ENCODE assay signal across 27 mouse cellular contexts in the genomic region with DNA sequence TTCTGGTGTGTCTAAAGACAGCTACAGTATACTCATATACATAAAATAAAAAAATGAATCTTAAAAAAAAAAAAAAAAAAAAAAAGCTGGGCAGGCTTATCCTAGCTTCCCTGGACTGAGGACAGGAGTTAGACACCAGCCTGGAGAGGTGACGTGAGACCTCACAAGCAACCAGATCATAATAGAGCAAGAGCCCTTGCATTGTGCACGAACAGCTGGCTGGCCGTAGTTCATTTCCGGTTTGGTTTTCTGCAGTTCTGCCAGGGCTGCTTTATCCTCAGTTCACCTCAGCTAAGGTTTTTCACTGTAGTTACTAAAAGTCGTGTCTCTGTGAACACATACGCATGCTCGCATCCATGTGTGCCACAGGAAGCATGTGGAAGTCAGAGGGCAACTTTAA. TPM values are rescaled to one million over a fixed set of nuclear protein-coding genes. Genes with fewer than 3 reads are reported as not detected.
DNase-seq lines count a peak whose midpoint lies in the region; ATAC-seq and TF ChIP-seq lines count a peak whose summit lies in the region.
"Had no signal": no experiment of that assay in that cellular context is flagged by ENCODE, and none has a peak within 500 bp of the region (broad histone marks: within the 10 kb centered on the region; RNA-seq: fewer than 3 reads in every experiment).

No protein-coding gene starts in this region.

- in situ Hi-C loops in CH12.LX (cut with MboI; ENCODE audit: low pct_ligation_motif_present, low pct_unique_long_range_greater_than_20kb, low sequenced_read_pairs): no loop called here

- peak overlapping the region; percentile 80; the same call in 1 of the 2 replicates for H3K9ac ChIP-seq in CH12.LX (ENCODE audit: insufficient read depth, low read depth)
- H3K9ac ChIP-seq: embryonic facial prominence, embryonic 12.5 days; forebrain, embryonic 15.5 days; heart, embryonic 15.5 days; hindbrain, embryonic 12.5 days; intestine, embryonic 15.5 days; kidney, embryonic 15.5 days had no signal

- no peak for TF ChIP-seq RAD21 in CH12.LX (IDR thresholded peaks at IDR 0.05; ENCODE audit: low read depth, low read length)

- DNase-seq in gastrocnemius, postnatal 25 days: peak; percentile 16
- no peak for DNase-seq in gastrocnemius, adult 18-20 months (ENCODE audit: low spot score)
- peak; percentile 23 for DNase-seq in heart, postnatal 4 days
- DNase-seq in heart, adult 9 months (ENCODE audit: low spot score in 2 of 2): no peak
- DNase-seq in CH12.LX (ENCODE audit: extremely low read depth): peak; percentile 35
- DNase-seq in kidney, adult 11 months: no peak
- DNase-seq: adrenal gland, postnatal 14 days; B cell, adult 2 months; cerebellum, adult 11-12 months; cerebellum, adult 9-10 months; cerebellum, postnatal 25 days; heart, postnatal 36 days; kidney, adult 2 months had no signal

- H3K9me3 ChIP-seq in CH12.LX (replicated peaks; ENCODE audit: low read length): no peaks in the 10 kb centered on the region
- H3K9me3 ChIP-seq: embryonic facial prominence, embryonic 12.5 days; forebrain, embryonic 15.5 days; heart, embryonic 15.5 days; hindbrain, embryonic 12.5 days; intestine, embryonic 15.5 days; kidney, embryonic 15.5 days had no signal

- TF ChIP-seq CTCF in CH12.LX (conservative IDR thresholded peaks at IDR 0.05 in 1 of 2, IDR thresholded peaks at IDR 0.05 in 1 of 2; ENCODE audit: low read depth in 2 of 2, low read length in 2 of 2): peak in 1 of 2 experiments; percentile 28; a peak in 1 of 4 replicates

- dilution Hi-C loops in CH12.LX (cut with MboI; ENCODE audit: extremely low pct_ligation_motif_present, extremely low pct_unique_long_range_greater_than_20kb, low sequenced_read_pairs): no loop called here

- TF ChIP-seq POLR2A in CH12.LX (IDR thresholded peaks at IDR 0.05; ENCODE audit: low read depth, low read length): no peak

- peaks cover 0 to 12% of the 10 kb centered on the region in 2 experiments for H3K36me3 ChIP-seq in CH12.LX (replicated peaks in 1 of 2; ENCODE audit: control insufficient read depth in 1 of 2, insufficient read depth in 1 of 2, low read length in 1 of 2)
- H3K36me3 ChIP-seq: embryonic facial prominence, embryonic 12.5 days; forebrain, embryonic 15.5 days; heart, embryonic 15.5 days; hindbrain, embryonic 12.5 days; intestine, embryonic 15.5 days; kidney, embryonic 15.5 days had no signal

- peak overlapping the region; percentile 89 for H3K4me2 ChIP-seq in CH12.LX (ENCODE audit: insufficient read depth, low read depth, poor library complexity, severe bottlenecking)
- H3K4me2 ChIP-seq: embryonic facial prominence, embryonic 12.5 days; forebrain, embryonic 15.5 days; heart, embryonic 15.5 days; hindbrain, embryonic 12.5 days; intestine, embryonic 15.5 days; kidney, embryonic 15.5 days had no signal

- ATAC-seq in granulocyte monocyte progenitor cell, adult 5-6 weeks (replicated peaks; ENCODE audit: poor library complexity, severe bottlenecking): peak; percentile 22; the same call in 1 of the 2 replicates
- ATAC-seq: activated CD4-positive, CD25-positive, alpha-beta regulatory T cell, adult 4 months; CD4-positive, CD25-positive, alpha-beta regulatory T cell, adult 4 months; forebrain, embryonic 15.5 days; intestine, embryonic 15.5 days; Patski had no signal

- TF ChIP-seq EP300 in CH12.LX (IDR thresholded peaks at IDR 0.05; ENCODE audit: low read length): no peak

- no peaks in the 10 kb centered on the region for H3K79me2 ChIP-seq in CH12.LX (replicated peaks; ENCODE audit: control insufficient read depth, extremely low read depth, insufficient read depth, poor library complexity, severe bottlenecking)

- H3K4me1 ChIP-seq in CH12.LX (ENCODE audit: control insufficient read depth in 1 of 2, insufficient read depth in 2 of 2): peaks cover 12 to 38% of the 10 kb centered on the region in 2 experiments
- H3K4me1 ChIP-seq: embryonic facial prominence, embryonic 12.5 days; forebrain, embryonic 15.5 days; heart, embryonic 15.5 days; hindbrain, embryonic 12.5 days; intestine, embryonic 15.5 days; kidney, embryonic 15.5 days had no signal

- no peaks in the 10 kb centered on the region for H3K27me3 ChIP-seq in CH12.LX (replicated peaks)
- H3K27me3 ChIP-seq: embryonic facial prominence, embryonic 12.5 days; forebrain, embryonic 15.5 days; heart, embryonic 15.5 days; intestine, embryonic 15.5 days; kidney, embryonic 15.5 days; Patski had no signal

- no peak overlapping the region for H3K27ac ChIP-seq in CH12.LX (ENCODE audit: insufficient read depth, low read depth)
- H3K27ac ChIP-seq: embryonic facial prominence, embryonic 12.5 days; forebrain, embryonic 15.5 days; heart, adult 2 months; heart, embryonic 15.5 days; hindbrain, embryonic 12.5 days; intestine, embryonic 15.5 days; kidney, embryonic 15.5 days had no signal

- H3K4me3 ChIP-seq in CH12.LX (replicated peaks in 1 of 3; ENCODE audit: low read depth in 2 of 3, low read length in 2 of 3, poor library complexity in 1 of 3): peak overlapping the region; percentile 56 to 68 (median 62)
- H3K4me3 ChIP-seq: embryonic facial prominence, embryonic 12.5 days; forebrain, embryonic 15.5 days; heart, adult 2 months; heart, embryonic 15.5 days; hindbrain, embryonic 12.5 days; intestine, embryonic 15.5 days; kidney, embryonic 15.5 days had no signal

TF ChIP-seq in CH12.LX, 34 proteins besides CTCF, POLR2A, EP300 and RAD21:
- peak; percentile 53 for TF ChIP-seq ELF1 (IDR thresholded peaks at IDR 0.05; ENCODE audit: low read depth, low read length)
- TF ChIP-seq SMC3 (IDR thresholded peaks at IDR 0.05; ENCODE audit: low read depth, low read length): no peak
- TF ChIP-seq CHD1 (IDR thresholded peaks at IDR 0.05; ENCODE audit: low read depth, low read length): no peak
- TF ChIP-seq ZNF384 (IDR thresholded peaks at IDR 0.05; ENCODE audit: low read depth, low read length): peak; percentile 60

RNA-seq across cellular contexts. Expression of gene U90926, which starts 12.6 kb away (rescaled TPM):
- total RNA-seq in gastrocnemius, postnatal 25 days (2021): not detected
- total RNA-seq in gastrocnemius, adult 18-20 months (2021): not detected
- total RNA-seq in heart, postnatal 4 days (2021): not detected
- total RNA-seq in CH12.LX (2012; rRNA removed) (not detected in 2 replicates), CH12.LX (2014; rRNA removed) (not detected in 2 replicates)
- polyA plus RNA-seq in CH12.LX (2012; ENCODE audit: insufficient read length, low read depth): 0.49 TPM in 1 of 2 replicates, not detected in the other
- not detected in 2 replicates for total RNA-seq in granulocyte monocyte progenitor cell, adult 5-6 weeks (2014; fragmentation: Nextera tagmentation)
- total RNA-seq in granulocyte monocyte progenitor cell, adult 5-6 weeks (2017): not detected in 2 replicates
- total RNA-seq: adrenal gland, adult 18-20 months; adrenal gland, postnatal 14 days; heart, adult 2 months; heart, postnatal 36 days had no signal
- polyA plus RNA-seq: activated CD4-positive, CD25-positive, alpha-beta regulatory T cell, adult 4 months; CD4-positive, CD25-positive, alpha-beta regulatory T cell, adult 4 months; cortical plate, adult 2 months; embryonic facial prominence, embryonic 12.5 days; forebrain, embryonic 11.5 days; forebrain, embryonic 15.5 days; heart, adult 2 months; heart, embryonic 15.5 days; hindbrain, embryonic 12.5 days; intestine, embryonic 15.5 days; kidney, adult 2 months; kidney, embryonic 15.5 days had no signal

RNA-seq across cellular contexts. Expression of gene Ppef2, which starts 28.3 kb away (rescaled TPM):
- total RNA-seq in gastrocnemius, postnatal 25 days (2021): not detected
- not detected for total RNA-seq in gastrocnemius, adult 18-20 months (2021)
- not detected for total RNA-seq in heart, postnatal 4 days (2021)
- 11.9 and 16.5 TPM in 2 replicates for total RNA-seq in CH12.LX (2012; rRNA removed)
- 41.4 and 48.8 TPM in 2 replicates for total RNA-seq in CH12.LX (2014; rRNA removed)
- 11.9 and 14.3 TPM in 2 replicates for polyA plus RNA-seq in CH12.LX (2012; ENCODE audit: insufficient read length, low read depth)
- total RNA-seq in granulocyte monocyte progenitor cell, adult 5-6 weeks (2014; fragmentation: Nextera tagmentation): not detected in 2 replicates
- not detected in 2 replicates for total RNA-seq in granulocyte monocyte progenitor cell, adult 5-6 weeks (2017)
- total RNA-seq: adrenal gland, adult 18-20 months; heart, adult 2 months; heart, postnatal 36 days had no signal
- polyA plus RNA-seq: forebrain, embryonic 11.5 days; heart, embryonic 15.5 days had no signal

RNA-seq across cellular contexts. Expression of gene Naaa, which starts 50.2 kb away (rescaled TPM):
- total RNA-seq in gastrocnemius, postnatal 25 days (2021): 10 to 100 TPM in 1 of 2 experiments, 1 to 10 TPM in 1; 5.1 to 10.1 TPM
- 1 to 10 TPM; 6.1 to 7.0 TPM for total RNA-seq in gastrocnemius, adult 18-20 months (2021)
- 10 to 100 TPM in 1 of 2 experiments, 1 to 10 TPM in 1; 9.9 to 11.3 TPM for total RNA-seq in heart, postnatal 4 days (2021)
- total RNA-seq in CH12.LX (2012; rRNA removed) (13.7 and 16.2 TPM in 2 replicates), CH12.LX (2014; rRNA removed) (13.5 and 15.4 TPM in 2 replicates)
- 11.5 and 14.5 TPM in 2 replicates for polyA plus RNA-seq in CH12.LX (2012; ENCODE audit: insufficient read length, low read depth)
- total RNA-seq in granulocyte monocyte progenitor cell, adult 5-6 weeks (2014; fragmentation: Nextera tagmentation): 5.8 and 17.9 TPM in 2 replicates
- 7.2 and 11.9 TPM in 2 replicates for total RNA-seq in granulocyte monocyte progenitor cell, adult 5-6 weeks (2017)

Comparison
In these comparisons a context has a peak if more than half of its experiments do, and no peak if none do; other contexts are left out.
1. DNase-seq: peak in gastrocnemius, postnatal 25 days (single experiment), heart, postnatal 4 days (single experiment) and CH12.LX (single experiment); none in gastrocnemius, adult 18-20 months (single experiment), heart, adult 9 months (0 of 2) and kidney, adult 11 months (single experiment).
2. RNA of gene Ppef2, which starts 28.3 kb away (total RNA-seq): 11.9 to 48.8 TPM in CH12.LX; not detected in gastrocnemius, postnatal 25 days, not detected in gastrocnemius, adult 18-20 months, not detected in heart, postnatal 4 days and not detected in granulocyte monocyte progenitor cell, adult 5-6 weeks; every median in the first group is over 10 times any median in the second.